Mouse (Mus musculus) embryonic stem cell, embryonic (primary cell): Measurements from ENCODE around the gene Gpr85.
"Not testable (repeated sequence)": the region's sequence is repeated elsewhere in the genome, so short reads cannot be mapped to it uniquely, and the experiment has no call there.

Experiments used
- CTCF ChIA-PET, 4 experiments: fragments of 300-600 bp in 2 of 4; fragments of 350-600 bp in 2 of 4; sonication (Branson Sonifier 250); formaldehyde crosslinking; loops; one replicate each; lab custom pipeline; 2022; ENCODE audit warnings: inconsistent platforms in 2 of 4; lab: Charles Lee
- POLR2A ChIA-PET, 4 experiments: fragments of 300-600 bp in 2 of 4; fragments of 350-600 bp in 2 of 4; sonication (Branson Sonifier 250); formaldehyde crosslinking; loops; one replicate each; lab custom pipeline; 2022; ENCODE audit warnings: antibody characterized with exemption in 4 of 4, inconsistent platforms in 1 of 4; lab: Charles Lee

Gene Gpr85

GRCm38 (mm10) chr6:13839345-13840054 is at the start of gene Gpr85:
Gene Gpr85, minus strand, starts transcription at chr6:13839942.
- ChIA-PET CTCF (no interaction called here), POLR2A (interaction anchor here in 2 of 4 experiments (0.6 to 1.4 kb wide), 3 partner anchors 13 to 253 kb away, joined by 3 to 5 read pairs (median 3); no protein-coding TSS in a partner anchor)

- ChIA-PET POLR2A (no interaction called here), CTCF (interaction anchor here in 1 of 4 experiments (0.5 kb wide), 1 partner anchor 52 kb away, joined by 3 read pairs; no protein-coding TSS in a partner anchor)
Measured at GRCm38 (mm10) chr6:13884877-13885592, 45.3 kb upstream of the Gpr85 start.

- ChIA-PET POLR2A (interaction anchor here in 1 of 4 experiments (0.7 kb wide), 1 partner anchor 469 kb away, joined by 4 read pairs; no protein-coding TSS in a partner anchor), CTCF (no interaction called here)
Measured at GRCm38 (mm10) chr6:13882919-13883318, 43.2 kb upstream of the Gpr85 start.

DNA sequence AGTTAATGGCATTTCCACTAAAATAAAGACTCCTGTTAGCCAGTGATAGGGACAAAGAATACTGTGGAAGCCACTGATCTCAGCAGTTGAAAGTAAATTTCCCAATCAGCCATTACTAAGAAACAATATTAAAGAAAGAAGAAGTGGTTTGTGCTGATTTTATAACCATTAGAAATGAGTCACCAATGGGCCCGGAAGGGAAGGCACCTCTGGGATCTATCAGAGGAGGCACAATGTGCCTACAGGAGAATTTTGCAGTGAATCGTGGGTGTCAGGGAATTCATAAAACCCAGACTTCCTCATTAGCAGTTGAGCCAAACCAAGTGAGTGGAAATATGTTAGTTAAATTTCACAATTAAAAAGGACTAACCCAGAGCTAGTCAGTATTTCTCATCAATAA is 34.2 kb upstream of the Gpr85 start:
- ChIA-PET CTCF (no interaction called here), POLR2A (no interaction called here)

- ChIA-PET CTCF (no interaction called here), POLR2A (interaction anchor here in 3 of 4 experiments (0.5 to 1.5 kb wide), 10 partner anchors 9 to 194 kb away, joined by 3 to 6 read pairs (median 4); partner anchors contain the start of gene Bmt2 (in 1 of the 3))
Measured at GRCm38 (mm10) chr6:13872076-13872475, 32.3 kb upstream of the Gpr85 start.

GRCm38 (mm10) chr6:13871625-13871958 is 31.9 kb upstream of the Gpr85 start:
- ChIA-PET POLR2A (interaction anchor here in 3 of 4 experiments (0.6 to 1.5 kb wide), 8 partner anchors 10 to 193 kb away, joined by 3 to 6 read pairs (median 4); partner anchors contain the start of gene Bmt2 (in 1 of the 3)), CTCF (no interaction called here)

GRCm38 (mm10) chr6:13870919-13871624 is 31.3 kb upstream of the Gpr85 start, which contains the start of gene 2610001J05Rik:
Gene 2610001J05Rik, minus strand, starts transcription at chr6:13871518.
- CTCF ChIA-PET = no interaction called here

GRCm38 (mm10) chr6:13870289-13870741 is 30.6 kb upstream of the Gpr85 start:
- ChIA-PET POLR2A (interaction anchor here in 3 of 4 experiments (0.8 to 0.9 kb wide), 3 partner anchors 16 to 192 kb away, joined by 3 read pairs; partner anchors contain the start of gene Bmt2 (in 1 of the 3)), CTCF (no interaction called here)

More at GRCm38 (mm10) chr6:13870919-13871624, 31.3 kb upstream of the Gpr85 start, which contains the start of gene 2610001J05Rik:
- POLR2A ChIA-PET = interaction anchor here in 3 of 4 experiments (0.9 to 1.5 kb wide), 5 partner anchors 10 to 193 kb away, joined by 3 to 6 read pairs (median 4); partner anchors contain the start of gene Bmt2 (in 1 of the 3)

GRCm38 (mm10) chr6:13860596-13860995 is 20.9 kb upstream of the Gpr85 start:
- POLR2A ChIA-PET = no interaction called here

DNA sequence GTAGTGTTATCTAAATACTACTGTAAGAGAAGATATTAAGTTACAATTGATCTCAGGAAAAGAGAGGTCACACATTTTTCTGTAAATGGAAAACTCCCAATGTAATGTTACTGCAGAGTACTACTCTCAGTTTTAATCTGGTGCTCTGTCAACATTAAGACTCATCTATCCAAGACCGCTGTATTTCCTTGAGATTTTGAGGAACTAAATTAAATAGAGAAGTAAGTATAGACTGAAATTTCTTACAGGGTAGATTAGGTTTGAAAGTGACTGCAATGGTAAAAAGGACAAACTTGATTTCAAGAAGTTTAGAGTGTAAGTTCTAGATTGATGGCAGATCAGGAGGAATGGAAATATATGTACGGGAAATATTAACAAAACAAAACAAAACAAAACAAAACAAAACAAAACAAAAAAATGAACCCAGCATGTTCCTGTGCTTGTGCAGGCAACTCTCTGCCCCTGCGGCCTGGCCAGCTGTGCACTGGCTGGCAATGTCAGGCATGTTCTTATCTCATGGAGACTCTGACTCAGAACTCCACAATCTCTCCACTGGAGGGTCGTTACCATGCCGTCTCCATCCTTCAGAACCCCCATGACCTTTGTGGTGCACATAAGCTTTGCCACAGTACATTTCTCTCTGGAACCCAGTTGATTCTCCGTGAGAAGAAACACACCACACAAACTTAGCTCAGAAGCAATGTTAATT is 20.3 kb upstream of the Gpr85 start:
- CTCF ChIA-PET = no interaction called here
- POLR2A ChIA-PET = interaction anchor here in 1 of 4 experiments (1.0 kb wide), 1 partner anchor 12 kb away, joined by 4 read pairs; the partner anchor contains the start of gene 2610001J05Rik

More at GRCm38 (mm10) chr6:13860596-13860995, 20.9 kb upstream of the Gpr85 start:
- CTCF ChIA-PET = no interaction called here

DNA sequence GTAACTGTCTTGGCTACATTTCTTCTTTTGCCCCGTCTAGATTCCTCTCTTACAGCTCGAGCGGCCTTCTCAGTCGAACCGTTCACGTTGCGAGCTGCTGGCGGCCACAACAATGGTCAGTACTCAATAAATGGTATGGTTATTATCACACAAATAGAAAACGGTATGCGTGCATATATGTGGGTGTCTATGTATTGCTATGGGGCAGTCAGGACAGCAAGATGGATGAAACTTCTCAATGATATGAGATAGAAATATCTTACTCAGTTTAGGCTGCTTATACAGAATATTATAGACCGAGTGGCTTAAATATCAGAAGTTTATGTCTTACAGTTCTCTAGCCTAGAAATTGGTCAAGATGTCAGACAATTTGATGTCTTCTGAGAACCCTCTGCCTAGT is 14.5 kb upstream of the Gpr85 start:
- CTCF ChIA-PET = no interaction called here
- POLR2A ChIA-PET = interaction anchor here in 3 of 4 experiments (1.0 to 1.4 kb wide), 3 partner anchors 15 to 18 kb away, joined by 3 read pairs; partner anchors contain the start of gene 2610001J05Rik (in 1 of the 3)

DNA sequence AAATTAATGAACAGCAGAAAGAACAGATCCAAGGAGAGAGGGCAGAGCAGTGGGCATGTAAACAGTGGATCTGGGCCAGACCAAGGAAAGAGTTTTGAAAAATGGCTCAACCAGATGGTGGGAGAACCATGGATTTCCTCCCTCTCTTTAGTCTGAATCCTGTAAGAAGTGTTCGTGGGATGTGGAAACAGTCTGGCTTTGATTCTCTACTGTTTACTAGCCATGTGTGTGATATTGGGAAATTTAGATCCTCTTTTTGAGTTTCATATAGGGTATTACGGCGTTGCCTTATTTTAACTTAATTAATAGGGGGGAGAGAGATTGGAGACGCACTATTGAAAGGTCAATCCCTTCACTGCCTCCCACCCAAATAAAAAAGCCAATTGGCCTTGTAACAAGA is 13.5 kb upstream of the Gpr85 start:
- ChIA-PET POLR2A (interaction anchor here in 1 of 4 experiments (0.8 kb wide), 2 partner anchors 15 to 19 kb away, joined by 3 read pairs; no protein-coding TSS in a partner anchor), CTCF (no interaction called here)

DNA sequence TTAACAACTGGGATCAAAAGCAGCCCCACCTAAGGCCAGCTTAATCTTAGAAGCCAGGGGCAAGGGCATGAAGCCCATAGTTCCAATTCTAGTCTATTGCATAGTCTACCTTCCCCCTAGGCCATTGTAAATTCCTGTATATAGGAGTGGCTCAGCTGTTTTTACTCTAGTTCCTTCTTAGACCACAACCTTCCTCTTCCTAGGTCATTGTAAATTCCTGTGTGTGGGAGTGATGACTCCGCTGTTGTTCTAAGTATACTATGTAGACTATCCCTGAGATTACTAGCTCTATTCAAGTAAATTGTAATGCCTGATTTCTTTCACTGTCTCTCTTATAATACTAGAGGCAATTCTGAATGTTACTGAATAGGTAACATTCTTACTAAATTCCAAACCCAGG is 6.3 kb upstream of the Gpr85 start:
- CTCF ChIA-PET = not testable (repeated sequence)
- POLR2A ChIA-PET = interaction anchor here in 1 of 4 experiments (0.6 kb wide), 1 partner anchor 679 kb away, joined by 3 read pairs; no protein-coding TSS in a partner anchor

- CTCF ChIA-PET = interaction anchor here in 1 of 4 experiments (0.7 kb wide), 1 partner anchor 1330 kb away, joined by 11 read pairs; no protein-coding TSS in a partner anchor
- POLR2A ChIA-PET = interaction anchor here (0.6 to 1.4 kb wide), 4 partner anchors 14 to 1560 kb away, joined by 3 read pairs; no protein-coding TSS in a partner anchor
Measured at GRCm38 (mm10) chr6:13838677-13839344, 931 bp downstream of the Gpr85 start.

DNA sequence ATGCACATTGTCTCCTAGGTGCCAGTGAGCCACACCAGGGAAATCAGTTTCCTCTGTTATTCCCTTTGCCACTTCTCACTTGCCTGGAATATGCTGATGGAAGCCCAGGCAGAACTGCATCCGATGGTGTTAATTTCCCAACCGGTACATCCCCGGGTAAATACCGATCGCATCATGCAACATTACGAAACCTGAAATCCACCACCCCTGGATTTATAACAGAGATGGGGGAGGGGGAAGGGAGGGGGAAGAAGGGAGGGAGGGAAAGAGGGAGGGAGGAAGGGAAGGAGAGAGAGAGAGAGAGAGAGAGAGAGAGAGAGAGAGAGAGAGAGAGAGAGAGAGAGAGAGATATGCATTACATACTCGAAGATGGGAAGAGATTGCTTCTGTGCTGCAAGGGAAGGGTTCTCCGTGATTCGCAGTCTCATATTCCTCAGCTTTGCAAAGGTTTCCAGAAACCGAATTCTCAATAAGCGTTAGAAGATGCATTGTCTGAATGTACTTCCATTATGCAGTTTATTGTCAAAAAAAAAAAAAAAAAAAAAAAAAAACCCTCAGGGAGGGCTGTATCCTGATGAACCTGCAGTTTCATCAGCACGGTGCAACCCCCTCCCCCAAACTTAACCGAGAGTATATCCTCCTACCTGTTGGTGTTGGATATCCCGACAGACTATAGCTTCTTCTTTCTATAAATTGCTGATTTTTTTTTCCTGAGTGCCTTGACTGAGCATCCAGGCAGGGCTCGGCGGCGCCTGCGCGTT is 1.6 kb downstream of the Gpr85 start:
- POLR2A ChIA-PET = interaction anchor here in 3 of 4 experiments (0.6 to 1.4 kb wide), 5 partner anchors 15 to 347 kb away, joined by 3 to 14 read pairs (median 3); no protein-coding TSS in a partner anchor
- CTCF ChIA-PET = no interaction called here

DNA sequence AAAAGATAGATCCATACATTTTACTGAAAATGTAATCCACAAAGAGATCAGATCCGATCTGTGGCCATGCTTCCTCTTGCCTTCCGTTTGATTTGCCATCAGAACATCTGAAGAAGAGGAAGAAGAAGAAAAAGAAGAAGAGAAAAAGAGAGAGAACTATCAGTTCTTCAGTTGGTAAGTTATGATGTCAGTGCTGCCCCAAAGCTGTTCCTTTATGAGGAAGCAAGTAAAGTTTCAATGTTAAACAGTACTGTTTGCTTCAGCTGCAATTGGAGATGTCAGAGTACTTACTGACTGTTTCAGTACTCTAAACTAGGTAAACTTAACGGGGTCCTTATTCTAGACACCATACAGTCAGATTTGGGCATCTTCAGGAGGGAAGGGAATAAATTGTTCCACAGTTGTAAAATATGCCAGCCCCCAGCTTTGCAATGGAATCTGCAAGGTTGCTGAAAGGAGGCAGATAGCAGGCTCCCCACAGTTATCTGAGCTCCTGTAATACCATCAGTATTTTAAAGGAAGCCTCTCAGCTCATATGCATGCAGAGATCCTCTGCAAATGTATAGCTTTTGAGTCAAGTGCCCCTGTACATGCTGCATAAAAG is 2.7 kb downstream of the Gpr85 start:
- CTCF ChIA-PET = no interaction called here
- POLR2A ChIA-PET = no interaction called here
